Mouse (Mus musculus) neural tube, embryonic 13.5 days (tissue): Measurements from ENCODE around the gene Arhgef15. TPM values are rescaled to one million over a fixed set of nuclear protein-coding genes. Genes with fewer than 3 reads are reported as not detected.

Experiments
- ATAC-seq: fragments of 200-750 bp; cut with Nextera tagmentation; 2 replicates; pipeline ENCODE4 v1.8.0; 2017; ENCODE audit warnings: low read depth, mild to moderate bottlenecking, moderate TSS enrichment, moderate library complexity
- H3K27ac ChIP-seq: fragments of 300-500 bp; sonication (generic); replicated peaks from 2 replicates; pipeline ENCODE4 v1.5.1; 2015; ENCODE audit warnings: moderate library complexity, mild to moderate bottlenecking, inconsistent platforms
- H3K27me3 ChIP-seq: fragments of 300-500 bp; sonication (generic); 2 replicates; pipeline ENCODE4 v1.6.1; 2015; ENCODE audit warnings: mild to moderate bottlenecking, inconsistent platforms
- H3K36me3 ChIP-seq: fragments of 300-500 bp; sonication (generic); 2 replicates; pipeline ENCODE4 v1.6.1; 2015; ENCODE audit warnings: mild to moderate bottlenecking, inconsistent platforms
- H3K4me1 ChIP-seq: fragments of 300-500 bp; sonication (generic); replicated peaks from 2 replicates; pipeline ENCODE4 v1.6.1; 2015; ENCODE audit warnings: inconsistent platforms
- H3K4me2 ChIP-seq: fragments of 300-500 bp; sonication (generic); 2 replicates; pipeline ENCODE4 v1.6.1; 2015; ENCODE audit warnings: inconsistent platforms, mild to moderate bottlenecking, moderate library complexity
- H3K4me3 ChIP-seq: fragments of 300-500 bp; sonication (generic); 2 replicates; pipeline ENCODE4 v1.5.1; 2015; ENCODE audit warnings: mild to moderate bottlenecking, inconsistent platforms
- H3K9ac ChIP-seq: fragments of 300-500 bp; sonication (generic); 2 replicates; pipeline ENCODE4 v1.6.1; 2015; ENCODE audit warnings: moderate library complexity, mild to moderate bottlenecking, inconsistent platforms
- H3K9me3 ChIP-seq: fragments of 300-500 bp; sonication (generic); 2 replicates; pipeline ENCODE4 v1.6.1; 2016; ENCODE audit warnings: inconsistent platforms
- WGBS: fragments of 180-500 bp; shearing (Covaris S2); methylation state at CpG from one replicate; pipeline ENCODE4 v1.1.7; 2015; 5-methylcytosine and 5-hydroxymethylcytosine counted together
- polyA plus RNA-seq: library from polyadenylated mRNA; unstranded; fragments of >200 nt; fragmentation: Nextera tagmentation; extraction: Ambion mirVana; gene quantifications from 2 replicates; pipeline ENCODE4 v1.2.1, GENCODE M21; 2015

Gene Arhgef15
- polyA plus RNA-seq, 1 experiment from 2014 or later, result 14.8 TPM

GRCm38 (mm10) chr11:68908846-68909503 lies 48.3 kb downstream of the Arhgef15 start:
- ATAC-seq, result no peak
- Histone ChIP-seq H3K4me3 (no peak overlapping the region), H3K4me2 (no peak overlapping the region), H3K9me3 (no peaks in the 10 kb centered on the region), H3K4me1 (0 out of 2 replicates have a peak, but pooled peaks cover 3% of the 10 kb centered on the region), H3K27me3 (no peaks in the 10 kb centered on the region), H3K36me3 (peaks cover 37% of the 10 kb centered on the region), H3K9ac (no peak overlapping the region), H3K27ac (no peak overlapping the region)
- WGBS, result 58% methylated on average over 7 of the region's 7 CpGs

- 74% methylated on average over 3 of the region's 3 CpGs for WGBS
- Histone ChIP-seq H3K27ac (no peak overlapping the region), H3K4me2 (no peak overlapping the region), H3K9ac (no peak overlapping the region), H3K36me3 (peaks cover 51% of the 10 kb centered on the region), H3K9me3 (no peaks in the 10 kb centered on the region), H3K27me3 (no peaks in the 10 kb centered on the region), H3K4me1 (peaks cover 13% of the 10 kb centered on the region), H3K4me3 (no peak overlapping the region)
- no peak for ATAC-seq
Measured at GRCm38 (mm10) chr11:68907251-68907650, 50.0 kb downstream of the Arhgef15 start.

- no peak overlapping the region for H3K4me3 ChIP-seq
- H3K4me2 ChIP-seq, result no peak overlapping the region
- H3K36me3 ChIP-seq, result peaks cover 51% of the 10 kb centered on the region
- peaks cover 11% of the 10 kb centered on the region for H3K4me1 ChIP-seq
- WGBS, result 72% methylated on average over 4 of the region's 4 CpGs
- H3K9me3 ChIP-seq, result no peaks in the 10 kb centered on the region
- H3K27me3 ChIP-seq, result no peaks in the 10 kb centered on the region
- ATAC-seq, result no peak
- no peak overlapping the region for H3K9ac ChIP-seq
- H3K27ac ChIP-seq, result no peak overlapping the region
Measured at GRCm38 (mm10) chr11:68906461-68906790, 50.9 kb downstream of the Arhgef15 start.

- H3K9me3 ChIP-seq, result no peaks in the 10 kb centered on the region
- peaks cover 51% of the 10 kb centered on the region for H3K36me3 ChIP-seq
- no peak for ATAC-seq
- no peak overlapping the region for H3K4me3 ChIP-seq
- H3K4me1 ChIP-seq, result peaks cover 14% of the 10 kb centered on the region
- no peak overlapping the region for H3K27ac ChIP-seq
- 93% methylated on average over 9 of the region's 9 CpGs for WGBS
- no peak overlapping the region for H3K4me2 ChIP-seq
- no peak overlapping the region for H3K9ac ChIP-seq
- no peaks in the 10 kb centered on the region for H3K27me3 ChIP-seq
Measured at GRCm38 (mm10) chr11:68905665-68906460, 51.4 kb downstream of the Arhgef15 start.

- peaks cover 51% of the 10 kb centered on the region for H3K36me3 ChIP-seq
- peak overlapping the region; percentile 38; the same call in 1 of the 2 replicates for H3K9ac ChIP-seq
- H3K27me3 ChIP-seq, result 0 out of 2 replicates have a peak, but pooled peaks cover under 1% of the 10 kb centered on the region
- no peak overlapping the region for H3K4me3 ChIP-seq
- ATAC-seq, result no peak
- H3K4me2 ChIP-seq, result no peak overlapping the region
- H3K27ac ChIP-seq, result no peak overlapping the region
- 86% methylated on average over 3 of the region's 3 CpGs for WGBS
- peaks cover 15% of the 10 kb centered on the region for H3K4me1 ChIP-seq
- H3K9me3 ChIP-seq, result no peaks in the 10 kb centered on the region
Measured at GRCm38 (mm10) chr11:68905138-68905531, 52.1 kb downstream of the Arhgef15 start.

- H3K27ac ChIP-seq, result no peak overlapping the region
- H3K9me3 ChIP-seq, result no peaks in the 10 kb centered on the region
- no peak overlapping the region for H3K4me2 ChIP-seq
- no peak overlapping the region for H3K4me3 ChIP-seq
- WGBS, result 87% methylated on average over 8 of the region's 8 CpGs
- no peak overlapping the region for H3K9ac ChIP-seq
- H3K36me3 ChIP-seq, result peaks cover 51% of the 10 kb centered on the region
- H3K4me1 ChIP-seq, result peaks cover 15% of the 10 kb centered on the region
- 0 out of 2 replicates have a peak, but pooled peaks cover 4% of the 10 kb centered on the region for H3K27me3 ChIP-seq
- ATAC-seq, result no peak
Measured at GRCm38 (mm10) chr11:68904375-68905137, 52.7 kb downstream of the Arhgef15 start.

GRCm38 (mm10) chr11:68903775-68904174 lies 53.5 kb downstream of the Arhgef15 start:
- Histone ChIP-seq H3K4me1 (peaks cover 15% of the 10 kb centered on the region), H3K27me3 (peaks cover 10% of the 10 kb centered on the region; the same call in 1 of the 2 replicates), H3K36me3 (peaks cover 51% of the 10 kb centered on the region), H3K9ac (no peak overlapping the region), H3K9me3 (no peaks in the 10 kb centered on the region), H3K27ac (no peak overlapping the region), H3K4me2 (no peak overlapping the region), H3K4me3 (no peak overlapping the region)
- ATAC-seq, result no peak
- WGBS, result 90% methylated on average over 2 of the region's 2 CpGs

- peaks cover 15% of the 10 kb centered on the region for H3K4me1 ChIP-seq
- 86% methylated on average over 5 of the region's 5 CpGs for WGBS
- no peaks in the 10 kb centered on the region for H3K9me3 ChIP-seq
- H3K27ac ChIP-seq, result no peak overlapping the region; the same call in 1 of the 2 replicates
- H3K36me3 ChIP-seq, result peaks cover 50% of the 10 kb centered on the region
- H3K4me3 ChIP-seq, result peak overlapping the region; percentile 72
- peak overlapping the region; percentile 95 for H3K9ac ChIP-seq
- H3K4me2 ChIP-seq, result peak overlapping the region; percentile 69
- ATAC-seq, result no peak
- H3K27me3 ChIP-seq, result peaks cover 10% of the 10 kb centered on the region; the same call in 1 of the 2 replicates
Measured at GRCm38 (mm10) chr11:68902823-68903222, 54.5 kb downstream of the Arhgef15 start.

GRCm38 (mm10) chr11:68902367-68902766 lies 54.9 kb downstream of the Arhgef15 start:
- peak overlapping the region; percentile 72 for H3K4me3 ChIP-seq
- peaks cover 10% of the 10 kb centered on the region; the same call in 1 of the 2 replicates for H3K27me3 ChIP-seq
- H3K4me2 ChIP-seq, result peak overlapping the region; percentile 69
- no peak for ATAC-seq
- peaks cover 15% of the 10 kb centered on the region for H3K4me1 ChIP-seq
- H3K9ac ChIP-seq, result peak overlapping the region; percentile 95
- no peak overlapping the region; the same call in 1 of the 2 replicates for H3K27ac ChIP-seq
- no peaks in the 10 kb centered on the region for H3K9me3 ChIP-seq
- WGBS, result 2% methylated on average over 11 of the region's 11 CpGs
- H3K36me3 ChIP-seq, result peaks cover 46% of the 10 kb centered on the region

- no peak for ATAC-seq
- peaks cover 44% of the 10 kb centered on the region for H3K36me3 ChIP-seq
- H3K27me3 ChIP-seq, result peaks cover 10% of the 10 kb centered on the region; the same call in 1 of the 2 replicates
- no peaks in the 10 kb centered on the region for H3K9me3 ChIP-seq
- H3K4me2 ChIP-seq, result peak overlapping the region; percentile 69
- WGBS, result 4% methylated on average over 10 of the region's 10 CpGs
- H3K4me1 ChIP-seq, result peaks cover 15% of the 10 kb centered on the region
- H3K4me3 ChIP-seq, result peak overlapping the region; percentile 72
- H3K9ac ChIP-seq, result peak overlapping the region; percentile 95
- H3K27ac ChIP-seq, result peak overlapping the region; percentile 94
Measured at GRCm38 (mm10) chr11:68902047-68902364, 55.3 kb downstream of the Arhgef15 start.

- H3K9me3 ChIP-seq, result no peaks in the 10 kb centered on the region
- H3K9ac ChIP-seq, result peak within 1 kb of the TSS; percentile 95
- peak; percentile 86 for ATAC-seq
- peaks cover 15% of the 10 kb centered on the region for H3K4me1 ChIP-seq
- H3K36me3 ChIP-seq, result peaks cover 39% of the 10 kb centered on the region
- peak within 1 kb of the TSS; percentile 72 for H3K4me3 ChIP-seq
- under 1% methylated on average over 52 of the region's 52 CpGs for WGBS
- peak within 1 kb of the TSS; percentile 69 for H3K4me2 ChIP-seq
- peak within 1 kb of the TSS; percentile 94 for H3K27ac ChIP-seq
- peaks cover 10% of the 10 kb centered on the region; the same call in 1 of the 2 replicates for H3K27me3 ChIP-seq
Measured at GRCm38 (mm10) chr11:68901351-68902046, 55.8 kb downstream of the Arhgef15 start, which contains the start of gene Rpl26. TSS of gene Rpl26 (plus strand) at chr11:68901583.
